Mouse (Mus musculus): ENCODE measurements around the gene Uqcc3.

GRCm38 (mm10) chr19:8872266-8872840 lies 8.4 kb downstream of the Uqcc3 start:
- TF ChIP-seq HCFC1 (IDR thresholded peaks at IDR 0.05; ENCODE audit: borderline replicate concordance, insufficient read depth, low read length), result no peak
- TF ChIP-seq ZC3H11A (IDR thresholded peaks at IDR 0.05; ENCODE audit: borderline replicate concordance, low read depth, low read length), result no peak
- TF ChIP-seq CHD2 (IDR thresholded peaks at IDR 0.05; ENCODE audit: low read depth, low read length), result no peak
- no peak for TF ChIP-seq MAFK (IDR thresholded peaks at IDR 0.05; ENCODE audit: insufficient read depth, low read depth, low read length)
